Mouse (Mus musculus): ENCODE data around the gene Tamm41. TPM values are rescaled to one million over a fixed set of nuclear protein-coding genes. Genes with fewer than 3 reads are reported as not detected.

The Tamm41 gene
- polyA plus RNA-seq, 1 experiment from 2014 or later, result 29.7 TPM

GRCm38 (mm10) chr6:114963636-114964035 is 74.0 kb downstream of the Tamm41 start:
- no peak overlapping the region for H3K4me3 ChIP-seq
- 65% methylated on average over 5 of the region's 5 CpGs for WGBS
- H3K9me3 ChIP-seq (replicated peaks), result no peaks in the 10 kb centered on the region
- no peak overlapping the region for H3K27ac ChIP-seq
- H3K4me1 ChIP-seq (replicated peaks), result peaks cover 10% of the 10 kb centered on the region; the same call in 1 of the 2 replicates
- no peaks in the 10 kb centered on the region for H3K36me3 ChIP-seq
- H3K27me3 ChIP-seq, result peaks cover 19% of the 10 kb centered on the region
- no peak overlapping the region for H3K9ac ChIP-seq
- ATAC-seq (replicated peaks; ENCODE audit: insufficient number of reproducible peaks, insufficient read depth, low FRiP score, low read depth), result no peak
- no peak overlapping the region for H3K4me2 ChIP-seq

- WGBS, result 57% methylated on average over 10 of the region's 10 CpGs
- Histone ChIP-seq H3K27me3 (peaks cover 9% of the 10 kb centered on the region), H3K9me3 (replicated peaks) (no peaks in the 10 kb centered on the region), H3K9ac (no peak overlapping the region), H3K36me3 (no peaks in the 10 kb centered on the region), H3K4me2 (no peak overlapping the region), H3K4me1 (replicated peaks) (peaks cover 6% of the 10 kb centered on the region; the same call in 1 of the 2 replicates), H3K27ac (no peak overlapping the region), H3K4me3 (no peak overlapping the region)
- ATAC-seq (replicated peaks; ENCODE audit: insufficient number of reproducible peaks, insufficient read depth, low FRiP score, low read depth), result no peak
These were observed 76.2 kb downstream of the Tamm41 start for GRCm38 (mm10) chr6:114961276-114962068.

- H3K36me3 ChIP-seq, result no peaks in the 10 kb centered on the region
- no peaks in the 10 kb centered on the region for H3K9me3 ChIP-seq (replicated peaks)
- H3K4me1 ChIP-seq (replicated peaks), result peaks cover 6% of the 10 kb centered on the region; the same call in 1 of the 2 replicates
- no peak overlapping the region for H3K9ac ChIP-seq
- H3K27me3 ChIP-seq, result no peaks in the 10 kb centered on the region
- no peak overlapping the region for H3K4me2 ChIP-seq
- 79% methylated on average over 6 of the region's 6 CpGs for WGBS
- no peak overlapping the region for H3K4me3 ChIP-seq
- H3K27ac ChIP-seq, result no peak overlapping the region
- ATAC-seq (replicated peaks; ENCODE audit: insufficient number of reproducible peaks, insufficient read depth, low FRiP score, low read depth), result no peak
These were observed 78.7 kb downstream of the Tamm41 start for GRCm38 (mm10) chr6:114959012-114959398.

GRCm38 (mm10) chr6:114958249-114959011 is 79.2 kb downstream of the Tamm41 start:
- H3K4me2 ChIP-seq, result no peak overlapping the region
- H3K4me1 ChIP-seq (replicated peaks), result peaks cover 6% of the 10 kb centered on the region; the same call in 1 of the 2 replicates
- ATAC-seq (replicated peaks; ENCODE audit: insufficient number of reproducible peaks, insufficient read depth, low FRiP score, low read depth), result no peak
- 74% methylated on average over 10 of the region's 10 CpGs for WGBS
- no peak overlapping the region for H3K9ac ChIP-seq
- no peak overlapping the region for H3K27ac ChIP-seq
- H3K36me3 ChIP-seq, result no peaks in the 10 kb centered on the region
- no peaks in the 10 kb centered on the region for H3K27me3 ChIP-seq
- H3K9me3 ChIP-seq (replicated peaks), result no peaks in the 10 kb centered on the region
- no peak overlapping the region for H3K4me3 ChIP-seq

GRCm38 (mm10) chr6:114957756-114958155 is 79.9 kb downstream of the Tamm41 start:
- H3K9ac ChIP-seq, result no peak overlapping the region
- no peaks in the 10 kb centered on the region for H3K9me3 ChIP-seq (replicated peaks)
- H3K36me3 ChIP-seq, result no peaks in the 10 kb centered on the region
- no peak overlapping the region for H3K4me2 ChIP-seq
- H3K27me3 ChIP-seq, result no peaks in the 10 kb centered on the region
- ATAC-seq (replicated peaks; ENCODE audit: insufficient number of reproducible peaks, insufficient read depth, low FRiP score, low read depth), result no peak
- no peak overlapping the region for H3K4me3 ChIP-seq
- peaks cover 6% of the 10 kb centered on the region; the same call in 1 of the 2 replicates for H3K4me1 ChIP-seq (replicated peaks)
- WGBS, result 69% methylated on average over 12 of the region's 12 CpGs
- no peak overlapping the region for H3K27ac ChIP-seq

GRCm38 (mm10) chr6:114954496-114954895 is 83.2 kb downstream of the Tamm41 start:
- 71% methylated on average over 5 of the region's 5 CpGs for whole genome bisulfite sequencing
- Histone ChIP-seq H3K9me3 (replicated peaks) (no peaks in the 10 kb centered on the region), H3K36me3 (no peaks in the 10 kb centered on the region), H3K27ac (no peak overlapping the region), H3K9ac (no peak overlapping the region), H3K4me2 (no peak overlapping the region), H3K27me3 (no peaks in the 10 kb centered on the region), H3K4me1 (replicated peaks) (no peaks in the 10 kb centered on the region), H3K4me3 (no peak overlapping the region)
- no peak for ATAC-seq (replicated peaks; ENCODE audit: insufficient number of reproducible peaks, insufficient read depth, low FRiP score, low read depth)

Other genes starting within 250 kb of the Tamm41 start
- gene Vgll4, start 67.9 kb downstream of the Tamm41 start, polyA plus RNA-seq (2015; fragmentation: Nextera tagmentation; extraction: Ambion mirVana), result 65.4 and 69.6 TPM in 2 replicates
- gene Syn2, start 97.0 kb upstream of the Tamm41 start, polyA plus RNA-seq (2015; fragmentation: Nextera tagmentation; extraction: Ambion mirVana), result 1.4 and 2.1 TPM in 2 replicates
- gene Gm17482, start 189.5 kb upstream of the Tamm41 start, polyA plus RNA-seq (2015; fragmentation: Nextera tagmentation; extraction: Ambion mirVana), result not detected in 2 replicates
- gene Timp4, start 214.3 kb upstream of the Tamm41 start, polyA plus RNA-seq (2015; fragmentation: Nextera tagmentation; extraction: Ambion mirVana), result 0.48 and 0.90 TPM in 2 replicates